Mouse (Mus musculus) liver, adult (tissue): ENCODE data around the gene Sox15.

Source experiments
- GATA4 ChIP-seq: IDR thresholded peaks from 2 replicates; pipeline ENCODE4 v1.6.1; 2014; ENCODE audit warnings: mild to moderate bottlenecking, low read length; ENCODE audit not compliant: insufficient replicate concordance

Sox15 gene

GRCm38 (mm10) chr11:69655264-69656064 lies at the start of gene Sox15:
TSS of gene Sox15 (plus strand) at chr11:69655314.
- no peak for TF ChIP-seq GATA4

GRCm38 (mm10) chr11:69605726-69606490 lies 49.2 kb upstream of the Sox15 start, which contains the start of gene Atp1b2:
TSS of gene Atp1b2 (minus strand) at chr11:69605942.
- TF ChIP-seq GATA4 = no peak

DNA sequence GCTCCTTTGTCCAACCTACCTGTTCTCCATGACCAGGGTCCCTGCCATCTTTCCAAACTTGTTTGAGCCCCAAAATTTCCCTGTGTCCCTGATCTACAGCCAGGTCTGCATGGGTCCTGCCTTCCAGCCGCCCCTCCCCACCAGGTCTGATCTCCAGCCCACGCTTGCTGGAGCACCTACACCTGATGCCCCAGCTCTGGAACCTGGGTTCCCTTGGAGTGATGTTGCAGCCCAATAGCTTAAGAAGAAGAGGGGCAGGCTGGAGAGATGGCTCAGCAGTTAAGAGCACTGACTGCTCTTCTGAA lies 48.7 kb upstream of the Sox15 start:
- TF ChIP-seq GATA4 = no peak

GRCm38 (mm10) chr11:69606832-69607231 lies 48.3 kb upstream of the Sox15 start:
- no peak for TF ChIP-seq GATA4

DNA sequence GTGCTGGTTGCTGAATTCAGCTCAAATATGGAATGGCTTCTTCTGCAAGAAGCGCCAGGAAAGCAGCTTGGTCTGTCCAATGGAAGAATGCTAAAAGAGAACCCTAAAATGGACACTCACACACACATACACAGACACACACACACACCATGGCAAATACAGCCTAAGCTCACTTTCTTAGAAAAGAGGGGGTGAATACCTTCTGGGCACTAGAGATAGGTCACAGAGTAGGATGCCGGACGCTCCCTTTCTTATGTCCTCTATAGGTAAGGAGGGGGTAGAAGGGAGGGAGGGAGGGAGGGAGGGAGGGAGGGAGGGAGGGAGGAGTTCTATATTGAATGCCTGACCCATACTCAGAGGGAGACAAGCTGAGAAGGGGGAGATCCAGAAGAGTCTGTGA lies 46.6 kb upstream of the Sox15 start:
- no peak for TF ChIP-seq GATA4

DNA sequence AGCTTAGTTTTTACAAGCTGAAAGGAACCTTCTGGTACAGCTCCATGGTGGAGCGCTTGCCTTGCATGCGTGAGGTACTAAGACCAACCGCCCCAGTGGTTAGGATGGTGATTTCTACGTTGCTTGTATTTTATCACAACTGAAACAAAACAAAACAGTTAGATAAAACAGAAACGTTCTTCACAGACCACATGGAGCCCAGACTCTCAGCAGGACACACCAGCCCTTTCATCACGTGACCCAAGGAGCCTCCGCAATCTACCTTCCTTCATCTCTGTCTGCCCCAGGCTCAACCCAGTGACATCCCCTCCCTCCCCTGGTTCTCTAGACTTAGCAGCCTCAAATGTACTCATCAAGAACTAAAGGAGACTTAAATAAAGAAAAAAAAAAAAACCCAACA lies 45.7 kb upstream of the Sox15 start:
- no peak for TF ChIP-seq GATA4

DNA sequence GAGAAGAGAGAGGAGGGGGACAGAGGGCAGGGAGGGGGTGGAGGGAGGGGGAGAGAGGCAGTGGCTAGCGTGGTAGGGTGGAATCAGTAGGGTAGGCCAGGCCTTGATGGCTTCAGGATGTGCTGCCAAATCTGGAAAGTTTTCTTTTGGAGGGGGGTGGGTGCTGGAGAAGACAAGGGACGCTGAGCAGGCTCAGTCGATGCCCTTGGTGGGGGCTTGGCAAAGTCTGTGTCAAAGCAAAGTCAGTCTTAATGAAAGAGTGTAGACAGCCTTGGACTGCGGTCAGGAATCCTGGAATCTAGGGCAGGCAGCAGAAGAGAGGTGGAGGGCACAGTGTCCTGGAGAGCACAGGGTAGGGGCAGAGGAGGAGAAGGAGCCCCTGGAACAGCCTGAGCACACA lies 44.2 kb upstream of the Sox15 start:
- TF ChIP-seq GATA4 = no peak

- no peak; the same call in 1 of the 2 replicates for TF ChIP-seq GATA4
Measured at GRCm38 (mm10) chr11:69613553-69614256, 41.4 kb upstream of the Sox15 start.

GRCm38 (mm10) chr11:69616781-69617180 lies 38.3 kb upstream of the Sox15 start:
- TF ChIP-seq GATA4 = no peak

GRCm38 (mm10) chr11:69617805-69618204 lies 37.3 kb upstream of the Sox15 start, which contains the start of gene Shbg:
TSS of gene Shbg (minus strand) at chr11:69617905.
- no peak for TF ChIP-seq GATA4

DNA sequence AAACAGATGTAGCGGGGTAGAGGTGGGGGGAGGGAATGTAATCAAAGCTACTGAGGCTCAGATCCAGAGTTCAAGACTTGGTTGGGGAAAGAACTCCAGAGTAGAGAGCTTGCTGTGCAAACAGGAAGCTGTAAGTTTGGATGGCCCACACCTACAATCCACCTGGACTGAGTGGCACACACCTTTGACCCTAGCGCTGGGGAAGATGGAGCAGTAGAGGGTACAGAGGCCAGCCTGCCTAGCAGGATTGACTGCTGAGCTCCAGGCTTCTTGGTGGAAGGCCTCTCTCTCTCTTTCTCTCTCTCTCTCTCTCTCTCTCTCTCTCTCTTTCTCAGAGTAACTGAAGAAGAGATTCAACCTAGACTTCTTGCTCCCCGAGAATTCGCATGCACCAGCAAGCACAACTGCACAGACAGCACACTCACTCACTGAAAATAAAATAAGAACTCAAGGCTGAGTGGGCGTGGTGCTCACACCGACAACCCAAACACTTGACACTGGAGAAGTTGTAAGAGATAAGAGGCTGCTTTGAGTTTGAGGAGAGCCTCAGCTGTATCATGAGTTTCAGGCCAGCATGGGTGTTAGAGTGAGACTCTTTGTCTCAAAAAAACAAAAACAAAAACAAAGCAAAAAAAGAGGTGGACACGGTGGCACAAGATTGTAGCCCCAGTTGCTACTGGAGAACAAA lies 34.6 kb upstream of the Sox15 start:
- TF ChIP-seq GATA4 = no peak

DNA sequence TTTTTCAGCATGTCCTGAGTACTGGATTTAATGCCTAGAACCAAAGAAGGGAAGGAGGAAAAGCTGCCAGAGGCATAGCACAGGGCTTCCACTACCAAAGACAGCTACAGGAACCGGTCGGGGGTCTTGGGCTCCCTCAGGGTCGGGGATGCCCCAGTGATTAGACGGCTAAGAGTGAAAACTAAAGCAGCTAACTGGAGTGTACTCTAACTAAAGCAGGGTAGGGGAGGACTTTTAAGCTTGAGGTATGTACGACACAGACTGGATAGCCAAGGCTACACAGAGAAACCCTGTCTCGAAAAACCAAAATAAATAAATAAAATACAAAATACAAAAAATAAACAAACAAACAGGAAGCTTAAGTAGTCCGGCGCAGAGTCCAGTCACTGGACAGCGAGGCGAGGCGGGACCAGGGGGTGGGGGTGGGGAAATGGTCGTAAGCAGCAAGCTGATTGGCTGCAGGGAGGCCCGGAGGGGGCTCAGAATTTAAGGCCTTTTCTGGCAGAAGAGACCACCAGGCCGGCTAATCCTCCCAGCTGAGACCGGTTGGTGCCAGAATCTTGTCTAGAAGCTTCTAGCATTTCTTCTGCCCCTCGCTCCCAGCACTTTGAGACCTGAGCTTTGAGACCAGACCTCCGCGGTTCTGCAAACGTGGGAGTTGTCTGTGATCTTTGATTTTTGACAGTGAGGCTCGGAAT lies 33.4 kb upstream of the Sox15 start, which contains the start of gene Sat2:
Gene Sat2 (plus strand): TSS at position 454 of the 698 bp plus-strand sequence.
- no peak for TF ChIP-seq GATA4

- no peak for TF ChIP-seq GATA4
Measured at GRCm38 (mm10) chr11:69622406-69622805, 32.7 kb upstream of the Sox15 start.

DNA sequence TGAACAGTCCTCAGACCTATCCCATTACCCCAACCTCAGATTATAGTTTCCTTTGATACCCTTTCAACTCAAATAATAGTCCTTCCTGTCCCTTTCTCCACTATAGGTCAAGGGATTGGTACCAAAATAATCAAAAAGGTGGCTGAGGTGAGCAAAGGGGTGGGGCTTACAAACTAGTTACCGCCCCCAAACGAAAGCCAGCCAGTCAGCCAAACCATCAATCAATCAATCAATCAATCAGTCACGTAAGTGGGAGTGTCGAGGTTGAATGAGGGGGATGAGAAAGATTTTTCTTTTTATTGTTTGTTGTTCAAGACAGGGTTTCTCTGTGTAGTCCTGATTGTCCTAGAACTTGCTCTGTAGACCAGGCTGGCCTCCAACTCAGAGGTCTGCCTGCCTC lies 32.1 kb upstream of the Sox15 start:
- no peak for TF ChIP-seq GATA4
